Mouse (Mus musculus) kidney, adult 10 weeks (tissue): ENCODE data around the gene Mrnip. TPM values are rescaled to one million over a fixed set of nuclear protein-coding genes. Genes with fewer than 3 reads are reported as not detected.

ENCODE experiments used
- polyA plus RNA-seq: library from polyadenylated mRNA; stranded (reverse); fragments of 350-450 nt; fragmentation: Illumina TruSeq; extraction: RNeasy Lipid Tissue Mini Kit (QIAGEN cat#74804); gene quantifications from one replicate; pipeline ENCODE4 v1.2.3, GENCODE M21; 2014; ENCODE audit warnings: low read depth, low replicate concordance

Mrnip gene
- 0.49 TPM for polyA plus RNA-seq

DNA sequence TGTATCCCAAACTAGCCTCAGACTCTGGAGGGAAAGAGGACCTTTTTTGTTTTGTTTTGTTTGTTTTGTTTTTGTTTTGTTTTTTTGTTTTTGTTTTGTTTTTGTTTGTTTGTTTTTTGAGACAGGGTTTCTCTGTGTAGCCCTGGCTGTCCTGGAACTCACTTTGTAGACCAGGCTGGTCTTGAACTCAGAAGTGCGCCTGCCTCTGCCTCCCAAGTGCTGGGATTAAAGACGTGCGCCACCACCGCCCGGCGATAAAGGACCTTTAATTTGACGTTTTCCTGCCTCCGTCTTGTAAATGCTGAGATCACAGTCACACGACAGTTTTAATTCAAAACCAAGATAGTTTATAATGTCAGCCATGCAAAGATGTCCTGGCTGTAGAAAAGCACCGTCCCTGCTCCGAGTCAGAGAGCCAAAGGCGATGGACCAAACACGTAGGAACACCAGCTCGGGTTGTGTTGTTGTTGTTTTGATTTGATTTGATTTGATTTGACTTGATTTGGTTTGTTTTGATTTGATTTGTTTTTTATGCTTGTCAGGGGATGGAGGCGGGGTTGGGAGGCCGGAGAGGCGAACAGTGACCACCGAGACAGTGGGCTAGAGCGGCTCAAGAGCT is at the start of gene Mrnip:
Gene Mrnip, plus strand, starts transcription at position 334 of the 619 bp plus-strand sequence.

DNA sequence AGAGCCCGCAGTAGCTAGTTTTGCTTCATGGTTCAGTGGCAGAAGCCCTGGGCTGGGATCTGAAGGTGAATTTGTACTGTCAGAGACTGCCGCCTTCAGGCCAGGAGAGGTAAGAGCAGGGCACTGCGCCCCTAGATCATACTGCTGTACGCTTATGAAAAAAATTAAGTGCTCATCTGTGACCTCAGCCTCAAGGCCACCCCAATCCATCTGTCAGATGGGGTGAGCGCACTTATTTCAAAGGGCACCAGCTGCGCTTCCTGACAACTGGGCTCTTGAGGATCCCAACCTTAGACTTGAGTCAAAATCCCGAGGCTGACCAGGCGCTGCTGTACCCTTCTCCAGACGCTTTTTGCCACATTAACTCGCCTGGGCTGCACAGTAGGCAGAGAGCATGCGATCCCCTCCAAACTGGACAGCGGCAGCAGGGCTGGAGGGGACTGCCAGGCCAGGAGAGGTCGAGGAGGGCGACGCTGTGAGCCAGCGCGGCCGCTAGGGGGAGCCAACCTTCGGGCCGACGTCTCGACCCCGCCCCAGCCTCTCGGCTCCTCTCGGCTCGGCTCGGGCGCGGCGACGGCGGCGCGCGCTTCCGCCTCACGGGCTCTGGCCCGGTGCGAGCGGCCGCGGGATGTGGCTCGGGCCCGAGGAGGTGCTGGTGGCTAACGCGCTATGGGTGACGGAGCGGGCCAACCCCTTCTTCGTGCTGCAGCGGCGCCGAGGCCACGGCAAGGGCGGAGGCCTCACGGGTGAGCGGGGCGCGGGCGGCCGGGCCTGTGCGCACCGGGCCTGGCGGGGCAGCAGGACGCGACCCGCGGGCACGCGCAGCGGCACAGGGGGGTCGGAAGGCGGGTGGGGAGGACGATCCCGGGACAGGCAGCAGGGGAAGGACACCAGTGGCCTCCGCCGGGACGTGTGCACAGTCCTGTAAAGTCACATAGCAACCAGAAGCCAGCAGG is 43.2 kb upstream of the Mrnip start, which contains the start of gene Tbc1d9b:
Gene Tbc1d9b, plus strand, starts transcription at position 586 of the 956 bp plus-strand sequence.

DNA sequence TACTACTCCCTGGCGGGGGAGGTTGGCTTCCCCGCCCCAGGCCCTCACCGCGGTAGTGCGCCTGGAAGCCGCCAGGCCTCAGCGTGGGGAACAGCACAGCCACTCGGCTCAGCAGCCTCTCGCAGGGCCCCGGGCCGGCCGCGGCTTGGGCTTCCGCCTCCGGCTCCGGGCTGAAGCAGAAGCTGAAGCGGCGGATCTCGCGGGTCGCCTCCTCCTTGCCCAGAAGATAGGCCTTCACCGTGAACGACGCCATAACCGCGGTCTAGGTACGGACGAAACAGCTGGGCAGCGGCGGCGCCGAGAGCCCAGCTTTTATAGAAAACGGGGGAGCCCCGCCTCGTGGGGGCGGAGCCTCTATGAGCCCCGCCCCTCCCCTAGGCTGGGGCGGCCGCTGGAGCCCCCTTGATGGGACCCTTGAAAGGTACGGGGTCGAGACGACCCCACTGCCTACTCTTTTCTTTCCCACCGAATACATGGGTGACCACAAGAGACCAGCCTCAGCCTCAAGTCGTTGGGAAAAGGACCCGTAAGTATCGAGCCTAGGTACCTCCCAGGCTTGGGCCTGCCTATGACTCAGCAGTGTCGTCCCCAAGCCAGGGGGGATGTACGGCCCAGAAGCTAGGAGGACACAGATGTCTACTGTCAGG is 36.4 kb downstream of the Mrnip start, which contains the start of the genes Sqstm1 and Mgat4b:
Gene Sqstm1, minus strand, starts transcription at position 323 of the 647 bp plus-strand sequence.
Gene Mgat4b, plus strand, starts transcription at position 386 of the 647 bp plus-strand sequence.

DNA sequence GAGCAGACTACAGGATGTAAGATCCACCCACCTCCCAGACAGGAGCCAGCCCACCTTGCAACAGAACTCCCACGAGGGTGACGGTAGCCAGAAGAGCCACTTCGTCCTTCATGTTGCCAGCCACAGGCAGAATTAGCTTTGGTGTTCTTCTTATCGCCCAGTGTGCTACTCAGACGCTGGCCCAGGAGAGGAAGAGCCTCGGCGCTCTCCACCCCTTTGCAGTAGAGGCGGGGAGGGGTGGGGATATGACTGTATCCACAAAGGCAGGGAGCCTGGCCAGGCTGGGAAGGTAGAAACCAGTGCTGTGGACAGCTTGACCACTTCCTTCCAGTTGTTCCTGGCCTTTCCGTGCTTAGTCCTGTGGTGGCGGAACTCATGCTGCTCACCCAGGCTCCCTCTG is 64.1 kb downstream of the Mrnip start, which contains the start of gene Ltc4s:
Gene Ltc4s, minus strand, starts transcription at position 293 of the 400 bp plus-strand sequence.

Other genes starting within 250 kb of the Mrnip start
- gene Rnf130, start 149.1 kb upstream of the Mrnip start, polyA plus RNA-seq, result 207 TPM
- gene Tbc1d9b, start 43.0 kb upstream of the Mrnip start, polyA plus RNA-seq, result 5.8 TPM
- 323 TPM for gene Sqstm1, start 36.4 kb downstream of the Mrnip start, polyA plus RNA-seq
- 3.7 TPM for gene Mgat4b, start 36.4 kb downstream of the Mrnip start, polyA plus RNA-seq
- gene Ltc4s, start 64.2 kb downstream of the Mrnip start, polyA plus RNA-seq, result not detected
- gene Maml1, start 117.9 kb downstream of the Mrnip start, polyA plus RNA-seq, result 5.7 TPM
- 736 TPM for gene Canx, start 151.2 kb downstream of the Mrnip start, polyA plus RNA-seq
- not detected for gene Cby3, start 180.0 kb downstream of the Mrnip start, polyA plus RNA-seq
- 464 TPM for gene Hnrnph1, start 202.5 kb downstream of the Mrnip start, polyA plus RNA-seq